In genomic region chr13:94957965-94958364, GRCm38 (mm10) we compare ENCODE assay signal across 12 mouse cellular contexts. TPM values are rescaled to one million over a fixed set of nuclear protein-coding genes. Genes with fewer than 3 reads are reported as not detected.
DNase-seq lines count a peak whose midpoint lies in the region; ATAC-seq lines count a peak whose summit lies in the region.
"Had no signal": no experiment of that assay in that cellular context is flagged by ENCODE, and none has a peak within 500 bp of the region (broad histone marks: within the 10 kb centered on the region; RNA-seq: fewer than 3 reads in every experiment).

No protein-coding gene starts in this region.

- no peak overlapping the region for H3K4me2 ChIP-seq in hindbrain, embryonic 11.5 days (replicated peaks; ENCODE audit: low read depth, low read length)
- H3K4me2 ChIP-seq in hindbrain, embryonic 13.5 days, result no peak overlapping the region
- no peak overlapping the region for H3K4me2 ChIP-seq in midbrain, embryonic 11.5 days

- H3K9ac ChIP-seq in hindbrain, embryonic 11.5 days (ENCODE audit: low read depth, low read length), result no peak overlapping the region
- H3K9ac ChIP-seq in hindbrain, embryonic 13.5 days, result no peak overlapping the region
- H3K9ac ChIP-seq in midbrain, embryonic 11.5 days (ENCODE audit: low read length), result no peak overlapping the region
- H3K9ac ChIP-seq: liver, embryonic 14.5 days had no signal

- no peaks in the 10 kb centered on the region for H3K36me3 ChIP-seq in hindbrain, embryonic 11.5 days (ENCODE audit: control insufficient read depth, insufficient read depth, low read length)
- no peaks in the 10 kb centered on the region for H3K36me3 ChIP-seq in hindbrain, embryonic 13.5 days
- H3K36me3 ChIP-seq in midbrain, embryonic 11.5 days (ENCODE audit: control insufficient read depth, insufficient read depth, low read length), result no peaks in the 10 kb centered on the region
- H3K36me3 ChIP-seq in midbrain, embryonic 10.5 days, result no peaks in the 10 kb centered on the region

- no peaks in the 10 kb centered on the region for H3K27me3 ChIP-seq in hindbrain, embryonic 11.5 days (ENCODE audit: control insufficient read depth, insufficient read depth, low read length)
- H3K27me3 ChIP-seq in hindbrain, embryonic 13.5 days, result no peaks in the 10 kb centered on the region
- no peaks in the 10 kb centered on the region for H3K27me3 ChIP-seq in midbrain, embryonic 11.5 days (ENCODE audit: control insufficient read depth, insufficient read depth, low read length)
- 0 out of 2 replicates have a peak, but pooled peaks cover 4% of the 10 kb centered on the region for H3K27me3 ChIP-seq in midbrain, embryonic 10.5 days (ENCODE audit: low read depth, poor library complexity, severe bottlenecking)

- WGBS in hindbrain, embryonic 11.5 days, result 72% methylated on average over 1 of the region's 1 CpGs
- 74% methylated on average over 1 of the region's 1 CpGs for WGBS in hindbrain, embryonic 13.5 days
- WGBS in midbrain, embryonic 11.5 days, result 74% methylated on average over 1 of the region's 1 CpGs
- 71% methylated on average over 1 of the region's 1 CpGs for WGBS in midbrain, embryonic 10.5 days

- peak; percentile 58 for DNase-seq in hindbrain, embryonic 11.5 days (ENCODE audit: low spot score)
- DNase-seq in midbrain, embryonic 11.5 days (ENCODE audit: low spot score, missing footprints), result peak; percentile 69
- DNase-seq in midbrain, embryonic 10.5 days (ENCODE audit: low spot score), result no peak
- peak; percentile 63 for DNase-seq in ZHBTc4 (ENCODE audit: low read depth, low spot score)
- DNase-seq in retina, embryonic 14.5 days (ENCODE audit: low spot score), result peak; percentile 61
- DNase-seq in spleen, adult 18-20 months, result no peak
- DNase-seq in adrenal gland, postnatal 25 days, result no peak
- DNase-seq: heart, postnatal 14 days; right cerebral cortex, adult 18-20 months; thymus, adult 18-20 months had no signal

- no peaks in the 10 kb centered on the region for H3K4me1 ChIP-seq in hindbrain, embryonic 11.5 days (replicated peaks; ENCODE audit: control insufficient read depth, insufficient read depth, low read length)
- no peaks in the 10 kb centered on the region for H3K4me1 ChIP-seq in hindbrain, embryonic 13.5 days (replicated peaks)
- no peaks in the 10 kb centered on the region for H3K4me1 ChIP-seq in midbrain, embryonic 11.5 days (ENCODE audit: control insufficient read depth, insufficient read depth, low read length)
- H3K4me1 ChIP-seq in midbrain, embryonic 10.5 days, result no peaks in the 10 kb centered on the region

- no peaks in the 10 kb centered on the region for H3K9me3 ChIP-seq in hindbrain, embryonic 11.5 days (ENCODE audit: control insufficient read depth, low read length)
- H3K9me3 ChIP-seq in hindbrain, embryonic 13.5 days, result no peaks in the 10 kb centered on the region
- H3K9me3 ChIP-seq in midbrain, embryonic 11.5 days (ENCODE audit: control insufficient read depth, low read length), result no peaks in the 10 kb centered on the region
- H3K9me3 ChIP-seq in midbrain, embryonic 10.5 days (replicated peaks), result no peaks in the 10 kb centered on the region

- no peak for ATAC-seq in hindbrain, embryonic 11.5 days (ENCODE audit: low FRiP score)
- no peak for ATAC-seq in hindbrain, embryonic 13.5 days (ENCODE audit: low FRiP score)
- no peak for ATAC-seq in midbrain, embryonic 11.5 days (ENCODE audit: low FRiP score)

- H3K4me3 ChIP-seq in hindbrain, embryonic 11.5 days (ENCODE audit: low read depth, low read length), result no peak overlapping the region
- H3K4me3 ChIP-seq in hindbrain, embryonic 13.5 days, result no peak overlapping the region
- H3K4me3 ChIP-seq in midbrain, embryonic 11.5 days (ENCODE audit: low read depth, low read length), result no peak overlapping the region
- H3K4me3 ChIP-seq in midbrain, embryonic 10.5 days, result no peak overlapping the region

- H3K27ac ChIP-seq in hindbrain, embryonic 11.5 days (ENCODE audit: low read depth, low read length), result no peak overlapping the region
- no peak overlapping the region for H3K27ac ChIP-seq in hindbrain, embryonic 13.5 days
- H3K27ac ChIP-seq in midbrain, embryonic 11.5 days (ENCODE audit: low read depth, low read length), result no peak overlapping the region
- H3K27ac ChIP-seq in midbrain, embryonic 10.5 days (replicated peaks), result no peak overlapping the region
- H3K27ac ChIP-seq: liver, embryonic 14.5 days had no signal

RNA-seq across cellular contexts. Expression of gene Wdr41, which starts 18.2 kb away (rescaled TPM):
- polyA plus RNA-seq in hindbrain, embryonic 11.5 days (2014; fragmentation: Nextera tagmentation; extraction: Ambion mirVana), result 20.6 and 25.0 TPM in 2 replicates
- 23.2 and 25.0 TPM in 2 replicates for polyA plus RNA-seq in hindbrain, embryonic 13.5 days (2015; fragmentation: Nextera tagmentation; extraction: Ambion mirVana)
- 23.7 and 24.6 TPM in 2 replicates for polyA plus RNA-seq in midbrain, embryonic 11.5 days (2014; fragmentation: Nextera tagmentation; extraction: Ambion mirVana)
- 17.8 and 18.0 TPM in 2 replicates for polyA plus RNA-seq in midbrain, embryonic 10.5 days (2016; fragmentation: Nextera tagmentation; extraction: Ambion mirVana)
- 17.3 and 22.7 TPM in 2 replicates for total RNA-seq in adrenal gland, postnatal 25 days (2021)

Comparison
In these comparisons a context has a peak if more than half of its experiments do, and no peak if none do; other contexts are left out.
1. DNase-seq: peak in hindbrain, embryonic 11.5 days (single experiment), midbrain, embryonic 11.5 days (single experiment), ZHBTc4 (single experiment) and retina, embryonic 14.5 days (single experiment); none in midbrain, embryonic 10.5 days (single experiment), spleen, adult 18-20 months (0 of 2) and adrenal gland, postnatal 25 days (single experiment).